Mouse (Mus musculus) midbrain, embryonic 12.5 days (tissue): ENCODE measurements at regions not wholly inside any gene's neighbourhood (a gene's known extent, or its start where the extent isn't known, plus 50 kb on each side); places are given as distances from the start of the nearest gene placed in this dataset.
"Not testable (repeated sequence)": the region's sequence is repeated elsewhere in the genome, so short reads cannot be mapped to it uniquely, and the experiment has no call there.

Experiments used
- ATAC-seq: fragments of 200-750 bp; cut with Nextera tagmentation; 2 replicates; pipeline ENCODE4 v1.8.0; 2017; ENCODE audit warnings: low read depth, moderate TSS enrichment, moderate library complexity; ENCODE audit not compliant: low FRiP score
- H3K27ac ChIP-seq: fragments of 300-500 bp; sonication (generic); replicated peaks from 2 replicates; pipeline ENCODE4 v1.5.1; 2016; ENCODE audit warnings: mild to moderate bottlenecking
- H3K27me3 ChIP-seq: fragments of 300-500 bp; sonication (generic); 2 replicates; pipeline ENCODE4 v1.6.1; 2016; ENCODE audit warnings: mild to moderate bottlenecking
- H3K36me3 ChIP-seq: fragments of 300-500 bp; sonication (generic); 2 replicates; pipeline ENCODE4 v1.6.1; 2016
- H3K4me1 ChIP-seq: fragments of 300-500 bp; sonication (generic); 2 replicates; pipeline ENCODE4 v1.6.1; 2016
- H3K4me2 ChIP-seq: fragments of 300-500 bp; sonication (generic); replicated peaks from 2 replicates; pipeline ENCODE4 v1.6.1; 2016; ENCODE audit warnings: mild to moderate bottlenecking, moderate library complexity
- H3K4me3 ChIP-seq: fragments of 300-500 bp; sonication (generic); 2 replicates; pipeline ENCODE4 v1.5.1; 2016; ENCODE audit warnings: mild to moderate bottlenecking
- H3K9ac ChIP-seq: fragments of 300-500 bp; sonication (generic); replicated peaks from 2 replicates; pipeline ENCODE4 v1.6.1; 2016; ENCODE audit warnings: mild to moderate bottlenecking, moderate library complexity
- H3K9me3 ChIP-seq: fragments of 300-500 bp; sonication (generic); 2 replicates; pipeline ENCODE4 v1.6.1; 2016; ENCODE audit warnings: mild to moderate bottlenecking
- WGBS: fragments of 180-500 bp; shearing (Covaris S2); methylation state at CpG from one replicate; pipeline ENCODE4 v1.1.7; 2016; 5-methylcytosine and 5-hydroxymethylcytosine counted together

DNA sequence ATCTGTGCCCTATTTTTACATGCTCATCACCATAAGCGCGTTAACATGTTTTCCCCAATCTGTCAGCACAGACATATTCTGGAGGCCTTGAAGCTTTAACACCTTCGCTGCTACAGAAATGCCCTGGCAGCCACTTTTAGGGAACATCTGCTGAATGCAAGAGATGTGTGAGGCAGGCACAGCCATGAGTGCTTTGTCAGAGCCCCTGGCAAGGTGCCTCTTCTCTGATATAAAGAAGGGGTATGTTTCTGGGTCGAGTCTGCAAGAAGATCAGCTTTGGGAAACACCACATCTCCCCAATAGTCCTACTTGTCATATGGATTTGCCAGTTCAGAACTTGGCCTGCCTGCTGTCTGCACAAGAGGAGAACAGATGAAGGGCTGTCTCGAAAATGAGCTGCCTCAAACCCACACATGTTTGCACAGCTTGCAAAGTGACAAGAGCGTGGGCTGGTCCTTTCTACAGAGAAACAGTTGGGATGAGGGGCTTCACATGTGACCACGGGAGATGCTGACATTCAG, 1263.3 kb upstream of the Klhl29 start:
- Histone ChIP-seq H3K27ac (no peak overlapping the region), H3K4me1 (no peaks in the 10 kb centered on the region), H3K9me3 (no peaks in the 10 kb centered on the region), H3K27me3 (no peaks in the 10 kb centered on the region), H3K9ac (no peak overlapping the region), H3K4me3 (no peak overlapping the region), H3K36me3 (no peaks in the 10 kb centered on the region), H3K4me2 (no peak overlapping the region)
- no peak for ATAC-seq
- WGBS = 87% methylated on average over 7 of the region's 7 CpGs

DNA sequence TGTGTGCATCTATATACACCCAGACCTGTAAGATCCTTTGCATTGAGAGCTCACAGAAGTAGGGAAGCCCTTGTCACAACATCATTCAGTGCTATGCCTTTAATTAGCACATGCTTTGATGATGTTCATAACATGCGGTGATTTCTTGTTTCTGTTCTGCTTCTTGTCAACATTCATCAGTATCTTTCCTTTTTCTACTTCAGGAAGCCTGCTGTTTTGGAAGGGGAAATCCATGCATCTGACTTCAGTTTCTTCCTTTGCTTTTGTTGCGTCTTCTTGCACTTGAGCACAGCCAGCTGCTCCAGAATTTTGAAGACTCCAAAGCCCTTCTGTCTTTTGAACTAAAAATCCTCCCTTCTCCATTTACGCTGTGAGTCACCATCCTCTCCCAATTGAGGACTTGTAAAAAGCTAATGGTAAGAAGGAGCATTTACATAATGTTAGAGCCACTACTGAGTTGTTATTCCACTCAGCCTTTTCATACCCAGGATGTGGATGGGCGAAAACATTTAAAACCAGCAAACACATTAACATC, 1262.4 kb upstream of the Klhl29 start:
- Histone ChIP-seq H3K4me3 (no peak overlapping the region), H3K9ac (no peak overlapping the region), H3K9me3 (no peaks in the 10 kb centered on the region), H3K4me2 (no peak overlapping the region), H3K27me3 (no peaks in the 10 kb centered on the region), H3K36me3 (no peaks in the 10 kb centered on the region), H3K27ac (no peak overlapping the region), H3K4me1 (no peaks in the 10 kb centered on the region)
- WGBS = 76% methylated on average over 4 of the region's 4 CpGs
- ATAC-seq = no peak

DNA sequence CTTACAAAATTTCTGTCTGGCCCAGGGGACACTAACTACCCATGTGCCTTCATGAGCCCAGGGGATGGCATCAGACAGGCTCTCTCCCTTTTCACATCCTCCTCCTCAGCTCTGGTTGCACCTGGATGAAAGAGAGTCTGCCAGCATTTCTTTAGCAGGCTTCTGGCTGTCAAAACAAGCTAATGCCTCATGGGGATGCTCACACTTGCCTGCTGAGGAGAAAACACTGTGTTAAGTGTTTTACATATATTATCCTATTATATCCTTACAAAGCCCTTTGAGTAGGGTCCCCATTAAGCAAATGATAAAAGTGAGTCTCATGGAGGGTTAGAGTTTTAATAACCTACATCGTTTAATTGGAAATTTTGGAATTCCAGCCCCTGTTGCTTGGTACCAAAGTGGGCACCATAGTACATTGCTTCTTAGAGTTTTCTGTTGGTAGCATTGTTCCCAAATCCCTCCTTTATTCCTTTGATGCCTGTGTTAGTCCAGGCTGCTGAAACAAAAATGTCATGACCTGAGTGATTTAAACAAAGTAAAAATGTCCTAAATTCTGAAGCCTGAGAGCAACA, 1247.2 kb upstream of the Klhl29 start:
- ATAC-seq = peak; percentile 38; the same call in 1 of the 2 replicates
- H3K4me2 ChIP-seq = no peak overlapping the region
- H3K9me3 ChIP-seq = no peaks in the 10 kb centered on the region
- no peak overlapping the region for H3K27ac ChIP-seq
- H3K36me3 ChIP-seq = no peaks in the 10 kb centered on the region
- H3K4me1 ChIP-seq = peaks cover 4% of the 10 kb centered on the region; the same call in 1 of the 2 replicates
- 12% methylated on average over 1 of the region's 1 CpGs for WGBS
- no peaks in the 10 kb centered on the region for H3K27me3 ChIP-seq
- no peak overlapping the region for H3K9ac ChIP-seq
- no peak overlapping the region for H3K4me3 ChIP-seq

DNA sequence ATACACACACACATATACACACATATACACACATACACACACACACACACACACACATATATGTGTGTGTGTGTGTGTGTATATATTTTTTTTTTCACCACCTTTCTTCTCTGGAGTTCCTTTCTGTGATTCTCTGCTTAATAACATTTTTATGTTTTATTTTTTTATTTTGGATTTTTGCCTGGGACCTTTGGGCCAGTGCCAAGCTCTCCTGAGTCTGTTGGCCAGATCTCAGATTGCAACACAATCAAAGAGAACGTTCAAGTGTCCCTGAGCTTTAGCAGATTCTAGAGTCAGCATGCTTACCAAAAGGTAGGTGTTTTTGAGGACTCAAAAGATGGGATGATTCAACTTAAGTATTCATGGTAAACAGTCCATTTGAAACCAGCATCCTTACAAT, 1225.6 kb upstream of the Klhl29 start:
- Histone ChIP-seq H3K4me3 (no peak overlapping the region), H3K27me3 (no peaks in the 10 kb centered on the region), H3K9ac (no peak overlapping the region), H3K27ac (no peak overlapping the region), H3K36me3 (no peaks in the 10 kb centered on the region), H3K4me2 (no peak overlapping the region), H3K4me1 (no peaks in the 10 kb centered on the region), H3K9me3 (no peaks in the 10 kb centered on the region)
- 87% methylated on average over 1 of the region's 1 CpGs for WGBS
- no peak for ATAC-seq

DNA sequence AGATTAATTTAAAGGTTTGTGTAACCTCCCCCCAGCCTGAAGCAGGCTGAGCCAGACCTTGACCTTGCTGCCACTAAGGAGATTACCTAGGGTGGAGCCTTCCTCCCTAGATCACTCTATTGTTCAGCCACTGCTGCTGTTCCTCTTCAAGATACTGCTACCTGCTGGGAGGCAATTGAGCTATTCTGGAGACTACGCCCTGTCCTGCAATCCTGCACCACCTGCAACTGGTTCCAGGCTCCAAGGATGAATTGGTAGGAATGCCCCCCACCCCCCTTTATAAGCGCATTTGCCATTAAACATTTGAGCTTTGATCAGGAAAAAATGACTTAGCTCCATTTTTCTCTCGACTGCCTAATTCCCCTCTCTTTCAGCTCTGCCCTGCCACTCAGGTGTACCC, 1220.0 kb upstream of the Klhl29 start:
- H3K4me2 ChIP-seq = not testable (repeated sequence)

DNA sequence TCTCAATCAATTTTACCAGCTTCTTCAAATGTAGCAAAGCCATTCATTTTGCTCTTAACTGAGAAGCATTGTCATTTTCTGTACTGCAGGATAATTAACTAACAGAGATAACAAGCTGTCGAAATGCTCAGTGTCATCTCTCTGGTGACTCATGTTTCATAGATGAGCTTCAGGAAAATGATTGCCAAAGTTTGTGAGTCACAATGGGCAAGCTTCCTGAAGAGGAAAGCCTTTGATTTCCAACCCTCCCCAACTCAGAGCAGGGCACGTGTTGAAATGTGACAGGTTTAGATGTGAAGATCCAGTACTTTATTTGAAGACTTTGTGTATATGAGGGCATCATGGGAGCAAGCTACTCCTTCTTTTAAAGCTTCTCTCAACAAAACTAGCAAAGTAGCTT, 1214.7 kb upstream of the Klhl29 start:
- no peak overlapping the region for H3K9ac ChIP-seq
- 83% methylated on average over 2 of the region's 2 CpGs for WGBS
- no peaks in the 10 kb centered on the region for H3K36me3 ChIP-seq
- H3K4me3 ChIP-seq = no peak overlapping the region
- H3K4me2 ChIP-seq = no peak overlapping the region
- H3K4me1 ChIP-seq = no peaks in the 10 kb centered on the region
- no peaks in the 10 kb centered on the region for H3K27me3 ChIP-seq
- no peaks in the 10 kb centered on the region for H3K9me3 ChIP-seq
- no peak overlapping the region for H3K27ac ChIP-seq
- ATAC-seq = no peak

More for the DNA sequence above, 1220.0 kb upstream of the Klhl29 start:
- not testable (repeated sequence) for H3K27ac ChIP-seq, H3K4me1 ChIP-seq, H3K9ac ChIP-seq, H3K36me3 ChIP-seq, H3K4me3 ChIP-seq, ATAC-seq, H3K9me3 ChIP-seq, H3K27me3 ChIP-seq
- 45% methylated on average over 3 of the region's 3 CpGs for WGBS

DNA sequence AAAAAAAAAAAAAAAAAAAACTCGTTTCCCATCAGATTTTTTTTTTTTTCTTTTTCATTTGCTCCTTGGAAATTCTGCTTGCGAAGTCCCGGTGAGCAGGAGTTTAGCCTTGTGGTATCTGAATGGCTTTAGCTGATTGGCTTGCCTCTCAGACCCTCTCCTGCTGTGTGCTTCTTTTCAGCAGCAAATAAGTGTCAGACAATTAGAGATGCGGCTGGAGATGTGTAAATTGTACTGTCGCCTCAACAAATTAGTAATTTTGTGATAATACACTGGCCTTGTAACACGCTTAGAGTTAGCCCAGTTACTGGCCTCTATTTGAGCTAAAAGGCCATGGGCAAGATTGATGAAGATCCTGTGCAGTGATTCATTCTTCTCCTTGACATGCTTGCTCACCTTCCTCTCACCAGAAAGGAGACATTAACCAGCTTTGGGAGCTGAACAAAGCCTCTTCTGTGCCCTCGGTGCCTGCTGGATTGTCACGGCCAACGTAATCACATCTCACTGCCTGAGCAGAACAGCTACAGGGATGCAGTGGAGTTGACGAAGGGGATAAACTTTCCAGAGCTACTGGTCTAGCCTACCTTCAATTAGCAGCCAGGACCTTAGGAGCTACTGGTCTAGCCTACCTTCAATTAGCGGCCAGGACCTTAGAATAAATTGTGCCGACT, 1212.7 kb upstream of the Klhl29 start:
- Histone ChIP-seq H3K9ac (no peak overlapping the region), H3K27ac (no peak overlapping the region), H3K4me2 (no peak overlapping the region), H3K36me3 (no peaks in the 10 kb centered on the region), H3K4me3 (no peak overlapping the region), H3K27me3 (no peaks in the 10 kb centered on the region), H3K9me3 (no peaks in the 10 kb centered on the region), H3K4me1 (no peaks in the 10 kb centered on the region)
- ATAC-seq = peak; percentile 63; the same call in 1 of the 2 replicates
- 21% methylated on average over 12 of the region's 12 CpGs for WGBS

DNA sequence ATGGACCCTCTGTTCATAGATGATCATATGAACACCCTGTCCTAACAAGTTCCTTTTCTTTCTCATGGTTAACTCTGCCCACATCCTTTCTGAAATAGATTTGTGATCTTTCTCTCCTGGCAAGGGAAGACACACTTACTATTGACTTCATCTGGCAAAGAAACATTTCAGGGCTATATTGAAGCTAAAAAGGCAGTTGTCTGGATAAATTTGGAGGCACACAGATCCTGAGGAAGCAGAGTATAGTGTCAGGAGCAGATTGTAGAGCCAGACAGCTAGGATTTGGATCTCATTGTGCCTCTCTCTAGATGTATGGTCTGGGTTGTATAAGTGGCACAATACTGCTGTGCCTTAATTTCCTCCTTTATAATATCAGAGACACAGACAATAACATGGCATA, 1204.7 kb upstream of the Klhl29 start:
- Histone ChIP-seq H3K4me2 (no peak overlapping the region), H3K4me1 (no peaks in the 10 kb centered on the region), H3K9ac (no peak overlapping the region), H3K4me3 (no peak overlapping the region), H3K27ac (no peak overlapping the region), H3K27me3 (no peaks in the 10 kb centered on the region), H3K36me3 (no peaks in the 10 kb centered on the region), H3K9me3 (no peaks in the 10 kb centered on the region)
- ATAC-seq = no peak

DNA sequence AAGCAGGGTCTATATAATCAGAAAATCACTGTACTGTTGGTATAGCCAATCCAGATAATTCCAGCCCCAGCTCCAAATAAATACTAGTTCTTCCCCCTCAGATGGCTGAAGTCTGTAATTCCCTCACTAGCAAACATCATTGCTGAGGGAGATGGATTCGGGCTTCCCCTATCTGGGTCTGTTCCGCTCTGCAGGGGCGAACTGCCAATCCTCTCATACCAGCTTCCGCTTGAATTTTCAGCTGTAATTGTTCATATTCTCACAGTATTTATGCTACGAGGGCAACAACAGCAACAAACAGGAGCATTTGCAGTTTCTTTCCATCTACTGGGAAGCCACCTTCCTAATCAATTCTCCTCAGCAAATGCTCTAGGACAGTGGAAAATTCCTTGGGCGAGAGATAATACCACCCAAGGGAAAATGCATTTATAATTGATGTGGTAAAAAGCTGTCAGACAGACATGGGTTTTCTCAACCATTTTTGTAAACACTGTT, 1201.4 kb upstream of the Klhl29 start:
- Histone ChIP-seq H3K27ac (no peak overlapping the region), H3K4me1 (no peaks in the 10 kb centered on the region), H3K9ac (no peak overlapping the region), H3K27me3 (no peaks in the 10 kb centered on the region), H3K4me2 (no peak overlapping the region), H3K36me3 (no peaks in the 10 kb centered on the region), H3K4me3 (no peak overlapping the region), H3K9me3 (no peaks in the 10 kb centered on the region)
- WGBS = 84% methylated on average over 6 of the region's 6 CpGs
- no peak for ATAC-seq
